Mouse (Mus musculus) frontal cortex, adult 2 months (tissue): Measurements from ENCODE around the gene Bbs7. TPM values are rescaled to one million over a fixed set of nuclear protein-coding genes. Genes with fewer than 3 reads are reported as not detected.
"Not testable (repeated sequence)": the region's sequence is repeated elsewhere in the genome, so short reads cannot be mapped to it uniquely, and the experiment has no call there.

ENCODE experiments used
- DNase-seq, 2 experiments: peaks; one replicate each; pipeline ENCODE4 v3.0.0; 2022; ENCODE audit warnings: low spot score in 1 of 2; ENCODE audit errors: extremely low spot score in 1 of 2
- polyA plus RNA-seq: library from polyadenylated mRNA; depleted of rRNA; stranded (reverse); fragments of >200 nt; gene quantifications from 2 replicates; pipeline ENCODE4 v1.2.3, GENCODE M21; 2012; rRNA removed

The Bbs7 gene
- 18.1 and 19.5 TPM in 2 replicates for polyA plus RNA-seq

DNA sequence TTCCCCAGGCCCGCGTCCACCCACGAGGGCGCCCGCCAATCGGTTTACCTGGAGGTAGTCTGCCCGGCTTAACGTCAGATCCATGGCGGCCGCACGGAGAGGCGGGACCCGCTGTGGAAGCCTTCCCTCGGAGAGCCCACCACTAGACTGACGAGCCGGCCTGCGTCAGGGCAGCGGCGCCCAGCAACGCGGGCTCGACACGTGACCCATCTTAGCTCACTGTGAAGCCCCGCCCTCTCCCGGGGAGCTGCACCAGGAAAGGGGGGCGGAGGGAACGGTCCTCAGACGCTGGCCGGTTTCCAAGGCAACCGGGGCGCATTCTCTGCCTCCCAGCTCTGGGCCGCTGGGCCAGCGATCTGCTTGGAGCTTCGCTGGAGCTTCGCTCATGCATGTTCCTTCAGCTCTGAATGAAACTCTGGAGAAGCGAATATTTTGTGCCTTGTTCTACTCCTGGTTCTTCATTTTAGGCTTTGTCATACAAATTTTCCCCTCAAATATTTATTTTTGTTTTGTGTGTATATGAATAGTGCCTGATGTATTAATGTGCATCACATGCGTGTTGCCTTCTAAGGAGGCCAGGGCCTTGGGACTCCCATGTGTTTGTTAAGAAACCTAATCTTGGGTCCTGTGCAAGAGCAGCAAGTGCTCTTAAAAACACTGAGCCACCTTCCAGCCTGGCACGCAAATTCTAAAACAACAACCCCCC, at the start of gene Bbs7:
Gene Bbs7 (minus strand): TSS at position 276 of the 706 bp plus-strand sequence.
- DNase-seq: peak; percentile 92 to 96

DNA sequence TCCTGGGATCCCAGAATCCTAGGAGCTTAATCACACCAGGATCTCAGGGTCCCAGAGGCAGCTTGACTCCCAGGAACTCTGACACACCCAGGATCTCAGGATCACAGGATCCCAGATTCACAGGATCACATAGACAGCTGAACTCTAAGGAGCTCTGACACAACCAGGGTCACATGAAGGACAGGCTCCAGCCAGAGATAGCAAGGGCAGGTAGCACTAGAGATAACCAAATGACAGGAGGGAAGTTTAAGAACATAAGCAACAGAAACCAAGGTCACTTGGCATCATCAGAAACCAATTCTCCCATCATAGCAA, 31.9 kb upstream of the Bbs7 start:
- DNase-seq: not testable (repeated sequence)

DNA sequence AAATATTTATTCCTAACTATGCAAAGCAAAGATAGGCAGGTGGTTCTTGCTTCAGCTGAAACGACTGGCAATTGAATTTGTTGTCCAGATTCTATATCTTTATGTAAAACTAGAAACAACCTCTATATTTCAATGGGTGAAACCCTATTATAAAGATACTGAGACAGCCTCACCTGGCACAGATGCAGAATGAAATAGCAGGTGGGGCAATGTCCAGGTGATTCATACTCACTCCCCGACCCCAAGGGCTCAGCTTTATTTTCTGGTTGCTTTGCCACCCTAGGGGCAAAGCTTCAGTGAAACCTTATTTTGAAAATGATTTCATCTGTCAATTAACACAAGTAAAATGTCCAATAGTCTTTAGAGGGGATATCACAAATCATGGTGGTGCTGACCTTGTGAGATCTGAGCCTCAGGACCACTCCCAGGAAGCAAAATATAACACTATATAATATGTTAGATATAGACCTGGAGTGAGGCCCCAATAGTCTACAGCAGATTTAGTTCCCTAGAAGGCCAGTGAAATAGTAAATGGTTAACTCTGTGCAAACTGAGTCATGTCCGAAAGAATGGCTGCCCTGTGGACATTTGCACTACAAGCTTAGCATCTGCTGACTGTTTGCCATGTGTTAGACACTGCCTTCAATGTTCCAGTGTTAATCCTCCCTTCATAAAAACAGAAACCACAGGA, 31.4 kb upstream of the Bbs7 start:
- no peak for DNase-seq

DNA sequence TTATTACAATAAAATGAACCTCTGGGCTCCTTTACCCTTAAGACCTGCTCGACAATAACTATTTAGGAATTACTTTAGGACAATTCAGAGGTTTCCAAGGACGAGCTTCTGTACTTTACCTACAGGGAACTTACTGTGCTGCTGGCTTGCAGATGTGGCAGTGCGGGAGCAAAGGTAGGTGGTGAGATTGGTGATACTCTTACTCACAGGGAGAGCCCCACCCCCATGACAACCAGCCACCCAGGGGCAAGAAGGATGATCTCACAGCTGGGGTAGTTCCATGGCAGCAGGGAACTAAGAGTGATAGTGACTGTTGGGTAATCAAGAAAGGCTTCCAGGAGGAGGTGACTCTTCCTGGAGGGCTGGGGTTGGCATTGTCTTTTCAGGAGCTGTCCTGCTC, 30.1 kb upstream of the Bbs7 start:
- DNase-seq: peak in 1 of 2 experiments; percentile 26

DNA sequence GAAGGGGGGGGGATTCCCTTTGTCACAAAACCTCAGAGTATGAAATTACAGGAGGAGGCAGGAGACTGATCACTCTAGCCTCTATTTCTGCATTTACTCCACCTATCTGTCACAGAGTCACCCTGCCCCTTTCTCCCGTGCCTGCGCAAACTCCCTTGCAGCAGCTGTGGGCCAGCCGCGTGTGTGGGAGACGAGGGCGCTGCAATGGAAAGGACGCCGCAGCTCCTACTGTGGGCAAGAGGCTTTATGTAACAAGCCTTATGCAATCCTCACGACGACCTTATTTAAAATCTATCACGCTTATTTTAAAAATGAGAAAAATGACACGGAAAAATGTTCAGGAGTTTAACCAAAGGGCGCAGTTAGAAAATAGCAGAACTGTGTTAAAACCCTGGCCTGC, 29.5 kb upstream of the Bbs7 start:
- peak; percentile 46 to 77 for DNase-seq

DNA sequence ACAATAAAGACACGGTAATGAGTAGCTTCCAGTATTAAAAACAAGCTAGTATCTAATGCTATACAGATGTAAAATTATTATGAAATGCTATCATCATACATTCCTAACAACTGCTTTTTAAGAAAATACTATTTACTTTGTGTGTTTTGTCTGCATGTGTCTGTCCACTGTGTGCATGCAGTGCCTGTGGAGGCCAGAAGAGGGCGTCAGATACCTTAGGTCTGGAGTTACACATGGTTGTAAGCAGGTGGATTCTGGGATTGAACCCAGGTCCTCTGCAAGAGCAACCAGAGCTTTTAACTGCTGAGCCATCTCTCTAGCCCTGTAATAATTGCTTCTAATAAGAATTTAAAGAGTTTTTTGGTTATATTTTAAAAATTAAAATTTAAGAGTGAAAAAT, 27.5 kb upstream of the Bbs7 start:
- DNase-seq: no peak

DNA sequence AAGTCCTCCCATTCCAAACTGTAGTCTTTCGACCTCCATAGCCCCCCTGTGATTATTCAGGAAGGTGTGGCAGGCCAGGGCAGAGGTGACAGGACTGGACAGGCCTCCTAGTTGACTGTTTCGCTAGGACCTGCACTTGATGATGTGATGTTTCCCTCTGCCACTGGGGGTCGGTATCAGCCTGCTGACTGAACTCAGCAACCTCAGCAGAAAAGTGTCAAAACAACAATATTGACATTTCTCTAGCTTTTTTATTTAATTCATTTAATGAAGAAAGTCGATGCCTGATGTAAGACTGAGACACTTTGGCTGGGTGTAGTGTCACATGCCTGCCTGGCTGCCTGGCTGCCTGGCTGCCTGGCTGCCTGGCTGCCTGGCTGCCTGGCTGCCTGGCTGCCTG, 22.2 kb upstream of the Bbs7 start:
- DNase-seq: peak in 1 of 2 experiments; percentile 78

DNA sequence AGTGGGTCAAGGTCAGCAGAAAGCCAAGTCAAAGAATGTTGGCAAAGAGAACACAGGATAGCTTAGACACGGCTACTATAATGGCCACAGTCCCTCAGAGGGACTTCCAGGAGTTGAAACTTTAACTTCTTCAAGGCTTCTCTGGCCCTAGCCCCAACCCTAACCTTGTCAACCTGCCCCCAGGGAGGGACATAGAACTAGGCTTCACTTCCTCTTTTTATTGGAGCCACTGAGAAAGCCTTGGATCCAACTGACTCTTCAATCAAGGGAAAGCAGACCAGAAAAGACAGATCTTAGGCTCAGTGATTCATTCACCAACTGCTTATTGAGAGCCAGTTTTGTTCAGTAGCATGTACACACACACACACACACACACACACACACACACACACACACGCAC, 13.5 kb upstream of the Bbs7 start:
- DNase-seq: no peak

DNA sequence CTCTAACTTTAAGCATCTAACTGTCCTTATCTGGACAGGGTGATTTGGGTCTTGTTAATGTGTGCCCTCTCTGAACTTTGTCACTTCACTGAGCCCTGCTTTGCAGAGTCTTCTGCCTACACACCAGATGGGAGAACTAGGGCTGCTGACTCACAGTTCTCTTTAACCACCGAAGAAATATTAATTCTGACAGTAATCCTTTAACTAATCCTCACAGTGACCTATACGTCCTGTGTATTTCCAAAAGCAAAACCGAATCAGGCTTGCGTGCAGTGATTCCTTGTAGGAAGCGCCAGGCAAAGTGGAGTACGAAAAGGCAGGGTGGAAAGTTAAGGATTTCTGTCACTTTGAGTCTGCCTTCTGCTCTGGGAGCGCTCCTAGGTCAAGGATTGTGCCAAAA, 4.9 kb upstream of the Bbs7 start:
- no peak for DNase-seq

DNA sequence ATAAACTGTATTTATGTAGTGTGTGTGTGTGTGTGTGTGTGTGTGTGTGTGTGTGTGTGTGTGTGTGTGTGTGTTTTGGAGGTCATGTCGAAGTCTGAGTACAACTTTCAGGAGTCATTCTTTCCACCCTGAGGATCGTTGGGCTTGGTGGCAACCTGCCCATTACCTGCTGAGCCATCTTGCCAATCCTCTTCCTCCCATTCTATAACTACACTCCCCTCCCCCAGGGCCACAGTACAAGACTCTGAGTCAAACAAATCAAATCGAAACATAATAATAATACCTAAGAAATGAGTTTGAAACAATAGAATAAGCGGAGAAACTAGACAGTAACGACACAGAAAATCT, 605 bp upstream of the Bbs7 start:
- DNase-seq: no peak

DNA sequence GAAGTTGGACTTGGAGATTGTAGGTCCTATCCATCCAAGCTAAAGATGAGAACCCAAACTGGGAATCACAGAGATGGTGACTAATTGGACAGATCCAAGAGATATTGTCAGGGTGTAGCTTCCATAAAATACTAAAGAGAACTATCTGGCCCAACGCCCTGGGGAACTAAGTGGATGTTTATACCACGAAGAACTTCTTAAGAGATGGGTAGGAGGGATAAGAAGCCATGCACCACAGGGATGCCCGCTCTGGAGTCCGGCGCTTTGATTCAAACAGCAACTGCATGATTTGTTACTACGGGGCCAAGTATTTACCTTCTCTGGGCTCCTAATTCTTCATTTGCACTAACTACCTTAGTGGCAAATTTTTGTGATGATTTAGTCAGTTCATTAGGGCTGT, 590 bp downstream of the Bbs7 start:
- peak; percentile 21 for DNase-seq

DNA sequence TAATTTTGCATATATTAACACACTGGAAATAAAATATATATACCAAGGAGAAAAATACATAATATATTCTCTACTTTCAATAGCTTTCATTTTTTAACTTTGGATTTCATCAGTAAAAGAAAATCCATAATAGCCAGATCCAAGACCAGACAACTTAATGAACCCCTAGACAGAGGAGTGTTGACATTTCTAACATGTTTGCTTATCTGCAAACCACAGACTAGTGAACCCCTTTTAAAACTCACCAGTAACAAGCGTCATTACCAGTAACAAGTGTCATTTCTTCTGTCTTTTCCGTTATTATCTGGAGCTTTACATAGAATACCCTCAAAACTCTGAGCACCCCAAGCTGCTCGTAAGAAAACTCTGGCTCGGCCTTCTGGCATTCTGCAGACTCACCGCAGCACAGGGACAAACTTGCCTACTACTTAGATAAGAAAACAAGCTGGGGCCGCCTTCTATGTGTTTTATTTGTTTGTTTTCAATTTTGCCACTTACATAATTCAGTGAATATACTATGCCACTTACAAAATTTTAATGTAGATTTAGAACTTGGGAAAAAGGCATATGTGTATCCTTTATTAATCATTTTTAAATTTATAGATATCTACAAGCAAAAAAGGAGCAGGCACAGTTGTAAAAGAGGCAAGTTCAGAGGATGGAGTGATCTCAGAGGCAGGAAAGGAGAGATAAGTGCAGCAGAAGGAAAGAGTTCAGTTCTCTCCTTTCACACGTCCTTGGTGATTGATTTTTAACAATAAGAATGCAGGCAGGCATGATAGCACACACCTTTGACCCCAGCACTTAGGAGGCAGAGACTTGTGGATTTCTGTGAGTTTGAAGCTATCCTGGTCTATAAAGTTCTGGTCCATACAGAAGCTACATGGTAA, 7.1 kb downstream of the Bbs7 start:
- no peak for DNase-seq

DNA sequence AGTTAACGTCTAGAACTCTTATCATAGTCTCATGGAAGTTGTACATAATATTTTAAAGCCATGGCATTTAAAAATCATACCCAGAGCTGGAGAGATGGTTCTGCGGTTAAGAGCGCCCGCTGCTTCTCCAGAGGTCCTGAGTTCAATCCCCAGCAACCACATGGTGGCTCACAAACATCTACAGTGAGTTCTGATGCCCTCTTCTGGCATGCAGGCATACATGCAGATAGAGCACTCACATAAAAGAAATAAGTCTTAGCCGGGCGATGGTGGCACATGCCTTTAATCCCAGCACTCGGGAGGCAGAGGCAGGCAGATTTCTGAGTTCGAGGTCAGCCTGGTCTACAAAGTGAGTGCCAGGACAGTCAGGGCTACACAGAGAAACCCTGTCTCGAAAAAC, 13.5 kb downstream of the Bbs7 start:
- DNase-seq: not testable (repeated sequence)

DNA sequence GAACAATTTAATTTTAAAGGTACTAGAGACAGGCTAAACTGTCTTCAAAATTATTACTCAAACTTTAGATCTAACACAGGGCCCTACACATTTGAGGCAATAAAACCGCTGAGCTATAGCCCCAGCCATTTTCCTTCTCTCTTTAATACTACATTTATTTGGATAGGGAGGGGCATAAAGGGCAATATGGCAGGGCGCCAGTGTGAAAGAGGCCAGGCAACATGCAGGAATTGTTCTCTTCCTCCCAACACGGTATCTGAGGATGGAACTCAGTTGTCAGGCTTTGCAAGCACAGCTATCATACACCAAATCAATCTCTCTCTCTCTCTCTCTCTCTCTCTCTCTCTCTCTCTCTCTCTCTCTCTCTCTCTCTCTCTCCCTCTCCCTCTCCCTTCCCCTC, 14.5 kb downstream of the Bbs7 start:
- DNase-seq: no peak

DNA sequence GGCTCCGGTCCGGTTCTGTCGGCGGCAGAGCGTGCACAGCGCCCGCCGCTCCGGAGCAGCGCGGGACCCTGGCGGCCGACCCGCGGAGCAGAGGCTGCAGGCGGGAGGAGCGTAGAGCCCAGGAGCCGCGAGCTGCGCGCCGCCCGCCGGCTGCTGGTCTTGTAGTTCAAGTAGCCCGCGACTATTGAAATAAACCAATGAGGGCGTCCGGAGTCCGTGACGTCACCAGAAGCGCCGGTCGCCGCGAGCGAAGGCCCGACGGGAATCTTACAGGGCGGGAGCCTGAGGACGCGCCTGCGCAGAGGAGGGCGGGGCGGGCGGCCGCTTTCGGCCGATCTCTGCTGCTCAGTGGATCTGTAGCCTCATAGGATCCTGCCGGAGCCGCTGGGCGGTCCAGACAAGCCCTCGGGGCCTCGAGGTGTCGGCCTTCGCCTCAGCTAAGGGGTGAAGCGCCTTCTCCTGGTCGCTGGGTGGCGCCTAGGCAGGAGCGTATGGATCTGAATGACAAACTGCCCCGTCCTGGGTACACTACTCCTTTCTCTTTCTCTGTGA, 41.4 kb downstream of the Bbs7 start, which contains the start of gene Ccna2:
Gene Ccna2 (minus strand): TSS at position 324 of the 552 bp plus-strand sequence.
- DNase-seq: peak; percentile 96 to 99

DNA sequence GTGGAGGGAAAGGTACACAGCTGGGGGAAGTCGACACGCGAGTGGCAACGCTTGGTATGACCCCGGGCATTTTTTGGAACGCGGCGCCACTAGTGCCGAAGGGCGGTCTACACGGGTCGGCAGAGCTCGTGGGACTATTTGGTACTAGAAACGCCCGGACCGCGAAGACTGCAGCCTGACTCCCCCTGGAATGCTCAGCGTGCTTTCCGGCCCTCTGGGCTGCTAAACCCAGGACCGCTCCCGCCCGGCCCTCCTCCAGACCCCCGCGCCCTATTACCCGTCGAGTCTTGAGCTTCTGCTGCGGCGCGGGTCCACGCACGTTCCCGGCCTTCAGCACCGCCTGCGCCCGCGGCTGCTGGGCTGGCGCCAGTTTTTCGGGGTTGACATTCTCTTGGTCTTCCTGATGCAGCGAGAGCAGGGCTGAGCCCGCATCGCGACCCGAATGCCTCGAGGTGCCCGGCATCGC, 41.9 kb downstream of the Bbs7 start:
- DNase-seq: peak in 1 of 2 experiments; percentile 17

DNA sequence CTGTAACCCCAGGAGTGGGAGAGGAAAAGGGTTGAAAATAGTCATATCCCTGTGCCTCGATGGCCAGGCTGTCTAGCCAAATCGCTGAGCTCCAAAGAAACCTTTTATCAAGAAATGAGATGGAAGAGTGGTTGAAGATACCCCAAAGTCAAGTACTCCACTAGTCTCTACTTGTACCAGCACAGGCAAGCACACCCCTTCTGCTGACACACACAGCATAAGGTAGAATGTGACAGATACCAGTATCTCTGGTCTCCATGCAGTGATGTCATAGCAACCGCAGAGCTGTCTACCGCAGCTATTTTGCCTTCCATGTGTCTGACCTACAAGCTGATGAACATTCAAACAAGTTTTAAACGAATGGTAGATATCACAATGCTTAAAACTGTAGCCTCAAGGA, 43.4 kb downstream of the Bbs7 start:
- DNase-seq: no peak

DNA sequence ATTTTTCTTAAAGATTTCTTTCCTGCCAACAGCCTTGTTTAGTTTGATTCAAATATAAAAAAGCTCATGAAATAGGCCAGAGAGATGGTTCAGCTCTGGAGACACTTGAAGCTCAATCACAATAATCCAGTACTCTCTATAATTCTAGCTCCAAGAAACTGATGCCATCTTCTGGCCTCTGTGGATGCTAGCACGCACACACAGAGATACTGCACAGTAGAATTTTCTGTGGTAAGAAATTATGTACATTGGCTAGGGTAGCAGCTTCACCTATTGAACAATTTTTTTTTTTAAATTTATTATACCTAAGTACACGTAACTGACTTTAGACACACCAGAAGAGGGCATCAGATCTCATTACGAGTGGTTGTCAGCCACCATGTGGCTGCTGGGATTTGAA, 49.6 kb downstream of the Bbs7 start:
- no peak for DNase-seq

DNA sequence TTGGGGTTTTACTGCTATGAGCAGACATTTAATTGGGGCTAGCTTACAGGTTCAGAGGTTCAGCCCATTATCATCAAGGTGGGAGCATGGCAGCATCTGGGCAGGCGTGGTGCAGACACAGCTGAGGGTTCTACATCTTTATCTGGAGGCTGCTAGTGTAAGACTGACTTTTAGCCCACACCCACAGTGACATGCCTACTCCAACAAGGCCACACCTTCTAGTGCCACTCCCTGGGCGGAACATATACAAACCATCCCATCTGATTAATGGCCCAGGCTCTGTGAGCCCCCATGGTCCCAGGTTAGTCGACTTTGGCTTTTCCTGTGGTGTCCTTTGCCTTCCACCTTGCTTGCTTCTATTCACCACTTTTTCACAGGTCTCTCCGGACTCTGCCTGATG, 53.7 kb downstream of the Bbs7 start:
- no peak for DNase-seq

DNA sequence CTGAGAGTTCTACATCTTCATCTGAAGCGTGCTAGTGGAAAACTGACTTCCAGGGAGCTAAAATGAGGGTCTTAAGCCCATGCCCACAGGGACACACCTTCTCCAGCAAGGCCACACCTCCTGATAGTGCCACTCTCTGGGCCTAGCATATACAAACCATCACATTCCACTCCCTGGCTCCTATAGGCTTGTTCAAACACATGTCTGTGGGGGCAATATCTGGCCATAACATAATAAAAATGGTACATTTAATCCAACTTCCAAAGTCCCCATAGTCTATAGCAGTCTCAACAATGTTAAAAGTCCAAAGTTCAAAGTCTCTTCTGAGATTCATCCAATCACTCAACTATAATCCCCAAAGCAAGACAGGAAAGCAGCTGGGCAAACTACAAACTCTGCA, 55.7 kb downstream of the Bbs7 start:
- no peak for DNase-seq

DNA sequence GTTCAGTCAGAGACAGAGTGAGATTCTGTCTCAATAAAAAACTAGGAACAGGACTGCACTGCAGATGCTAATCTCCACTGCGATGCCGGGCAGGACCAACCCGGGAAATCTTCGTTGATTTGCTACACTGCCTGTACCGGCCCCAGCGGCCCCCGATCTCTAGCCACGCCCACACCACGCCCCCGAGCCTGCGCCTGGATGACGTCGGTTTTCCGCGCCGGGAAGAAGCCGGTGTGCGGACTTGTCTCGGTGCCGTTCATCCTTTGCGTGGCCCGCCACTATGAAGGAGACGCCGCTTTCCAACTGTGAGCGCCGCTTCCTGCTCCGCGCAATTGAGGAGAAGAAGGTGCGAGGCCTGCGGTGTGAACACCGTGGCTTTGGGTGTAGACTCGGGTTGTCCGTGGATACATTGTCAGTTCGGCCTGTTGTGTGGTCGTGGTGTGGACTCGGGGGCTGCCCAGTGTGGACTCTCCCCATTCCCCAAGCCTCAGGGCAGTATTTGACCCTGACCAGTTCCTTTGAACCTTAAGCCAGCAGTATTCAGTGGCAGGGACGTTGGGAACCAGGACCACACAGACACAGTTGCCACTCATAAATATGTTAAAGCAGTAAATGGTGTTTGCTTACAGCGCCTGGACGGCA, 60.8 kb downstream of the Bbs7 start, which contains the start of gene Exosc9:
Gene Exosc9 (plus strand): TSS at position 201 of the 642 bp plus-strand sequence.
- DNase-seq: peak; percentile 89 to 98
